Mouse (Mus musculus) erythroid progenitor cell, adult 5-6 weeks (primary cell): ENCODE results near the gene Zscan4e. TPM values are rescaled to one million over a fixed set of nuclear protein-coding genes. Genes with fewer than 3 reads are reported as not detected.
"Not testable (repeated sequence)": the region's sequence is repeated elsewhere in the genome, so short reads cannot be mapped to it uniquely, and the experiment has no call there.

Experiments
- ATAC-seq: replicated peaks from 2 replicates; pipeline ENCODE4 v1.8.0; 2016; ENCODE audit warnings: moderate number of reproducible peaks, mild to moderate bottlenecking, moderate TSS enrichment, inconsistent platforms; ENCODE audit not compliant: poor library complexity, low FRiP score, severe bottlenecking
- total RNA-seq, 2 experiments: library from RNA; stranded (forward) in 1 of 2; stranded (reverse) in 1 of 2; fragments of 150-400 nt in 1 of 2; fragments of 186-747, 209-891 nt in 1 of 2; gene quantifications; 2 replicates each; pipeline versions ENCODE4 v1.2.3 to v1.2.4; 2015 to 2017; ENCODE audit warnings: low replicate concordance in 2 of 2

The Zscan4e gene
- total RNA-seq (2015; ENCODE audit: low replicate concordance) (not detected in 2 replicates), total RNA-seq (2017; ENCODE audit: low replicate concordance) (not detected in 2 replicates)

DNA sequence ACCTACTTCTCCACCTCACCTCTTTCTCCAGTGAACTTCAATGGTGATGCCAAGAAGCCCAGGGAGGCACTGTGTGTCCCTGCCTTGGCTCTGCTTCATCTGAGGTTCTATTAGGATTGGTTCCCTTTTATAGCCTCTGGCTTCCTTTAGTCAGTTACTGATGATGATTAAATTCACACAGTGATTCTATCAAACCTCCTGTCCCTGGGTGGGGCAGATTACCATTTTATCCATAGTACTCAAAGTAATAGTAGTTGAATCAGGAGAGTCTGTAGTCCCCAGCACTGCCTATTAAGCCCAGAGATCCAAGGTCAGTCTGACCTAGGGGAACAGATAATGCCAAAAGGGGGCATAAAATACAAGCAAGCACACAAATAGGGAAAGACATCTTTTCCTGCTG is at the start of gene Zscan4e:
Gene Zscan4e (minus strand): TSS at position 101 of the 400 bp plus-strand sequence.
- not testable (repeated sequence) for ATAC-seq

Other genes with a start within 250 kb of the Zscan4e start
- not detected in 2 replicates for gene Zscan4-ps1, start 241.0 kb downstream of the Zscan4e start, total RNA-seq (2015; ENCODE audit: low replicate concordance)
- gene Zscan4-ps1, start 241.0 kb downstream of the Zscan4e start, total RNA-seq (2017; ENCODE audit: low replicate concordance): not detected in 2 replicates
- gene Zscan4d, start 144.5 kb downstream of the Zscan4e start, total RNA-seq (2015; ENCODE audit: low replicate concordance): not detected in 2 replicates
- gene Zscan4d, start 144.5 kb downstream of the Zscan4e start, total RNA-seq (2017; ENCODE audit: low replicate concordance): not detected in 2 replicates
- gene Zscan4f, start 87.2 kb upstream of the Zscan4e start, total RNA-seq (2015; ENCODE audit: low replicate concordance): not detected in 2 replicates
- gene Zscan4f, start 87.2 kb upstream of the Zscan4e start, total RNA-seq (2017; ENCODE audit: low replicate concordance): not detected in 2 replicates
- gene Zscan4-ps2, start 203.6 kb upstream of the Zscan4e start, total RNA-seq (2015; ENCODE audit: low replicate concordance): not detected in 2 replicates
- gene Zscan4-ps2, start 203.6 kb upstream of the Zscan4e start, total RNA-seq (2017; ENCODE audit: low replicate concordance): not detected in 2 replicates